Mouse (Mus musculus) heart, adult 2 months (tissue): ENCODE results near the gene Sulf2. TPM values are rescaled to one million over a fixed set of nuclear protein-coding genes. Genes with fewer than 3 reads are reported as not detected.

Source experiments
- DNase-seq, 2 experiments: peaks; one replicate each; pipeline ENCODE4 v3.0.0; 2021
- H3K27ac ChIP-seq: fragments of 200-600 bp; 2 replicates; pipeline ENCODE4 v1.8.1; 2022
- H3K27me3 ChIP-seq: fragments of 200-500 bp; 2 replicates; pipeline ENCODE4 v1.6.1; 2012; ENCODE audit warnings: mild to moderate bottlenecking, low read length, inconsistent platforms, mixed read lengths; ENCODE audit not compliant: control insufficient read depth, insufficient read depth
- H3K36me3 ChIP-seq: fragments of 200-500 bp; 2 replicates; pipeline ENCODE4 v1.6.1; 2012; ENCODE audit warnings: low read length, inconsistent platforms; ENCODE audit not compliant: control insufficient read depth, insufficient read depth
- H3K4me1 ChIP-seq: fragments of 200-500 bp; 2 replicates; pipeline ENCODE4 v1.6.1; 2011; ENCODE audit warnings: low read length; ENCODE audit not compliant: control insufficient read depth, insufficient read depth
- H3K4me3 ChIP-seq: fragments of 200-600 bp; 2 replicates; pipeline ENCODE4 v1.8.1; 2022
- H3K79me2 ChIP-seq: fragments of 200-500 bp; replicated peaks from 2 replicates; pipeline ENCODE4 v1.6.1; 2012; ENCODE audit warnings: mild to moderate bottlenecking, inconsistent platforms, low read length, moderate library complexity, mixed read lengths; ENCODE audit not compliant: control insufficient read depth, insufficient read depth
- H3K9ac ChIP-seq: fragments of 200-500 bp; 2 replicates; pipeline ENCODE4 v1.6.1; 2012; ENCODE audit warnings: low read depth, mild to moderate bottlenecking, control low read depth, inconsistent platforms, low read length, mixed read lengths
- CTCF ChIP-seq: fragments of 200-600 bp; IDR thresholded peaks from 2 replicates; pipeline ENCODE4 v1.8.1; 2022; ENCODE audit warnings: antibody characterized with exemption, mild to moderate bottlenecking, moderate library complexity
- EP300 ChIP-seq: fragments of 200-500 bp; IDR thresholded peaks from 2 replicates; pipeline ENCODE4 v1.6.1; 2011; ENCODE audit warnings: low read depth, low read length, control low read depth; ENCODE audit not compliant: insufficient read depth
- POLR2A ChIP-seq: fragments of 200-500 bp; IDR thresholded peaks from 2 replicates; pipeline ENCODE4 v1.6.1; 2011; ENCODE audit warnings: mild to moderate bottlenecking, low read depth, low read length, control low read depth; ENCODE audit not compliant: insufficient read depth
- WGBS: fragments of 180-500 bp; shearing (Covaris S2); methylation state at CpG from one replicate; pipeline ENCODE4 v1.1.7; 2018; 5-methylcytosine and 5-hydroxymethylcytosine counted together
- intact Hi-C: fragments of 180-260 bp; cut with DNase I; formaldehyde crosslinking; loops from one replicate; pipeline ENCODE4 v1.15.1; 2025
- polyA plus RNA-seq: library from polyadenylated mRNA; depleted of rRNA; stranded (reverse); fragments of >200 nt; gene quantifications from 2 replicates; pipeline ENCODE4 v1.2.3, GENCODE M21; 2012
- total RNA-seq, 2 experiments: library from RNA; stranded (reverse); gene quantifications; 2 replicates each; pipeline ENCODE4 v1.2.3; 2021

Gene Sulf2
- total and polyA plus RNA-seq, 3 experiments: 38.5 to 51.0 (median 43.9) TPM

DNA sequence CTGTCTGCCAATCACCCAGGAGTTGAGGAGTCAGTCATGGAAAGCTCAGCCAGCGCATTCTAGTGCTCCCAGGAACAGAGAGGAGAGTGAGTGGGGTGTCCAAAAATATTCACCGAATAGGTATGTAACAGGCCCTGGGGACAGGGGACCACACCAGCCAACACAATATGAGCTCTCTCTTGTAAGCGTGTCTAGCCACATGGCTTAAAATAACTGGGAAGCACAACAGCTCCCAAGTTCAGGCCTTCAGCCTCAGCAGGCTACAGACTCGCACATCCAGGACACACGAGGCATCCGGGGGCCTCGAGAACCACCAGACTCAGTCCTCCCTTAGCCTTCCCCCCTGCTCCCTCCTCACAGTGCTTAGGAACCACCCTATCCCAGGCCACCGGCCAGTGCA lies 6.0 kb downstream of the Sulf2 start:
- intact Hi-C loops: no loop called here
- no peak for DNase-seq
- no peaks in the 10 kb centered on the region for H3K79me2 ChIP-seq
- 60% methylated on average over 8 of the region's 8 CpGs for WGBS
- no peak overlapping the region for H3K27ac ChIP-seq
- no peaks in the 10 kb centered on the region for H3K36me3 ChIP-seq
- TF ChIP-seq EP300 (no peak), CTCF (no peak), POLR2A (no peak)
- H3K4me3 ChIP-seq: no peak overlapping the region
- peaks cover 9% of the 10 kb centered on the region for H3K4me1 ChIP-seq
- no peaks in the 10 kb centered on the region for H3K27me3 ChIP-seq
- no peak overlapping the region for H3K9ac ChIP-seq

DNA sequence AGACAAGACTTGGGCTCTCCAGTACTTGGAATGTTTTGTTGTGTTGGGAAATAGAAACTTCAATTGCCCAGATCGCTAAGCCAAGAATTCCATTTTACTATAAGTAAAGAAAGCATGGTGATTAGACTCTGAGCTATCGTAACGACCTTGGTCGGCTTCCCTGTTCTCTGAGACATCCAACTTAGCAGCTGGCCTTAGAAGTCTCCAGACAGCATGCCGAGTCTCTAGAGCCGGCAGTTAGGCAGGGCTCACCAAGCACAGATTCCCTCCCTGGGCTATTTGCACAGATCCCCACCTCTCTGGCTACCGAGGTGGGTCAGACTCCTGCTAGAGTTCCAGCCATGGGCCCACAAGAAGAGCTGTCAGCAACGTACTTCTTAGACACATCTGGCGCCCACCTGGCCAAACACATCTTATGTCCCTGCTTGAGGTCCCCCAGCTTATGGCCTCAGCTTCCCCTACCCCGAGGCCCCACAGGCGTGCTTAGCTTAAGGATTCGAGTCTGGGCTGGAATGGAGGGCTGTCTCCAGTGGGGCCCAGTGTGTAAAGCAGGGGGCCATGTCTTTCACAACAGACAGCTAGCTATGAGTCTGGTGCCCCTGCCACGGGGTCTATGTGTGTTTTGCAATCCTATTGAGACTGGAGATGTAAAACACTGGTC lies 6.7 kb downstream of the Sulf2 start:
- 54% methylated on average over 13 of the region's 13 CpGs for WGBS
- Histone ChIP-seq H3K27me3 (no peaks in the 10 kb centered on the region), H3K27ac (peak overlapping the region; percentile 26; the same call in 1 of the 2 replicates), H3K9ac (no peak overlapping the region), H3K4me1 (peaks cover 9% of the 10 kb centered on the region), H3K79me2 (no peaks in the 10 kb centered on the region), H3K36me3 (no peaks in the 10 kb centered on the region), H3K4me3 (no peak overlapping the region)
- intact Hi-C loops: no loop called here
- DNase-seq: peak; percentile 40 to 44
- no peak for TF ChIP-seq EP300
- TF ChIP-seq POLR2A: no peak
- TF ChIP-seq CTCF: no peak

DNA sequence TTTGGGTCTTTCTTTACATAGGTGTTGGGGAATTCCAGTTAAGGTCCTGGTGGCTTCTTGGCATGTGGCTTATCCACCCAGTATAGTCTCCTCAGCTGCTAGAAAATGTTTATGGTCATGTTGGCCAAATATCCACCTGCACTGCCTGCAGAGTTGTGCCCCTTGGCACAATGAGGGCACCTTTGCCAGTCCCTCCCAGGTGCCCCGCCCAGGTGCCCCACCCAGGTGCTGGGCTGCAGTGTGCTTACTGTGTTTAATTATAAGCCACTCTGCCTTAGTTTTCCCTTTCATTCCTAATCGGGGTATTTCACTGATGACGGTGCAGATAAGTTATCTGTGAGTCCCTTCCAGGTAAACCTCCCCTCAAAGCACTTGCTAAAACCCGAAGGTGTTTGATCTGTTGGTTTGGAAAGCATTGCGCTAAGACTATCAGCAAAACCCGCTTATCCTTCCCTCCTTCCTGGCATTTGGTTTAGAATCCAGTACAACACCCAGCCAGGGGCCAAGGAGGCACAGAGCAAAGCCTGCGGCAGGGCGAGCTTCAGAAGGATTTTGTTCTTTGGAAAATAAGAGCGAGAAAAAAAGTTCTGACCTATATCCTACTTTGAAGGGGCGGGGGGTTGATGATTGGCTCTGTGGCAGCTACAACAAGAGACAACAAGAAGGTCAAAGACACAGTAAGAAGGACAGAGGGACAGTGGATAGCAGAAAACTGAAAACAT lies 7.4 kb downstream of the Sulf2 start:
- TF ChIP-seq CTCF (no peak), EP300 (no peak), POLR2A (no peak)
- Histone ChIP-seq H3K79me2 (no peaks in the 10 kb centered on the region), H3K27me3 (no peaks in the 10 kb centered on the region), H3K4me3 (no peak overlapping the region), H3K4me1 (peaks cover 8% of the 10 kb centered on the region), H3K36me3 (no peaks in the 10 kb centered on the region), H3K27ac (peak overlapping the region; percentile 26; the same call in 1 of the 2 replicates), H3K9ac (no peak overlapping the region)
- 69% methylated on average over 10 of the region's 10 CpGs for WGBS
- DNase-seq: no peak
- intact Hi-C loops: no loop called here

DNA sequence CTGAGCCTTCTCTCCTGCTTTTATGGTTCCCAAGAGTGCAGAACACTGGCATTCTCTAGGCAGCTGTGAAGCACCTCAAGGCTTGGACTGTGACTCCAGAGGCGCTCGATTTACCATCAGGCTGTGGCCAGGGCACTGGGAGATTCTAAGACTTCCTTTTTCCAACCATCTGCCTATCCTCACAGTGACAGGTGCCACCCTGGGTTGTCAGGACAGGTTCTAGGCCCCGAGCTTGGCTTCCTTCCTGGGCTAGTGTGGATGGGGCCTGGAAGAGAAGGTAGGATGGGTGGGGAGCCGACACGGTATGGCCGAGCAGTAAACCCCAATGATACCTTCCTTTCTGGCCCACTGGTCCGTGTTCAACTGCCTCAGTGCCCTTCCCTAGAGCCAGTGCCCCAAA lies 9.0 kb downstream of the Sulf2 start:
- Histone ChIP-seq H3K79me2 (no peaks in the 10 kb centered on the region), H3K27ac (no peak overlapping the region), H3K4me1 (peaks cover 14% of the 10 kb centered on the region), H3K4me3 (no peak overlapping the region), H3K27me3 (no peaks in the 10 kb centered on the region), H3K36me3 (no peaks in the 10 kb centered on the region), H3K9ac (no peak overlapping the region)
- DNase-seq: no peak
- intact Hi-C loops: no loop called here
- 84% methylated on average over 7 of the region's 7 CpGs for WGBS
- TF ChIP-seq EP300: no peak
- no peak for TF ChIP-seq CTCF
- TF ChIP-seq POLR2A: no peak

DNA sequence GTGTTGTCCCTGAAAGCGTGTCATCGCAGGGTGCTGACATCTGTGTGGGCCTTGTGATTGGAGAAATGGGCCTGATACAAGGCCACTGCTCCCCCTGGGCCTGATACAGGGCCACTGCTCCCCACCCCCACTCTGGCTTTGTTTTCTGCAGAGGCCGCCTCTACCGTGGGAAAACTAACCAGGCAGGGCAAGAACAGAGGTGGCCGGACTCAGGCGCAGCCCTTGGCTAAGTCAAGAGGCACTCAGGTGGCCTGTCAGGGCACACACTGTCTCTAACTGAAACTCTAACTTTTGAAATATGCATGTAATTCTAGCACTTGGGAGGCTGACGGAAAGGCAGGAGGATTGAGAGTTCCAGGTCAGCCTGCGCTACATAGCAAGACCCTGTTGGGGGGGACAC lies 10.4 kb downstream of the Sulf2 start:
- H3K79me2 ChIP-seq: no peaks in the 10 kb centered on the region
- no peaks in the 10 kb centered on the region for H3K27me3 ChIP-seq
- 88% methylated on average over 8 of the region's 8 CpGs for WGBS
- peaks cover 18% of the 10 kb centered on the region for H3K4me1 ChIP-seq
- no peaks in the 10 kb centered on the region for H3K36me3 ChIP-seq
- TF ChIP-seq POLR2A (no peak), CTCF (no peak), EP300 (no peak)
- intact Hi-C loops: no loop called here
- no peak overlapping the region for H3K9ac ChIP-seq
- no peak overlapping the region for H3K27ac ChIP-seq
- DNase-seq: no peak
- H3K4me3 ChIP-seq: no peak overlapping the region

DNA sequence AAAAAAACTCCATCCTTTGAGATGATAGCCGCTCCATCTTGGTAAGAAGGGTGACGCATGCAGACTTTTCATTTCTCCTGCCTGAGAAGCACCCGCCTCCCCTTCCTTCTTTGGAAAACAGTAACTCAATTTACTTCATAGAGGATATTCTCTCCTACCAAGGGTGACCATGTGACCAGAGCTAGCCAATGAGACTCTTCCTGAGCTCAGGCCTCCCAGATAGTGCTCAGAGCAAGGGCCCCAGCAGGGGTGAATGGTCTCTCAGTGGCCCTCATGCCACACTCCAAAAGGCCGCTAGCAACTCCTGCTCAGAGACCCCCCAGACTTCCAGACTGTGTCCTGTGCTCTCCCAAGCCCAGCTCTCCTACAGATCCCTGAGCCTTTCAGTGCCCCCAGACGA lies 11.6 kb downstream of the Sulf2 start:
- no peak for DNase-seq

More for the DNA sequence above, 11.6 kb downstream of the Sulf2 start:
- Histone ChIP-seq H3K79me2 (no peaks in the 10 kb centered on the region), H3K27ac (no peak overlapping the region), H3K4me1 (peaks cover 18% of the 10 kb centered on the region), H3K9ac (no peak overlapping the region), H3K27me3 (no peaks in the 10 kb centered on the region), H3K4me3 (no peak overlapping the region), H3K36me3 (no peaks in the 10 kb centered on the region)
- 91% methylated on average over 5 of the region's 5 CpGs for WGBS
- intact Hi-C loops: no loop called here
- no peak for TF ChIP-seq EP300
- no peak for TF ChIP-seq POLR2A
- no peak for TF ChIP-seq CTCF
